Mouse (Mus musculus) heart, postnatal 0 days (tissue): Measurements from ENCODE around the gene Hipk2. TPM values are rescaled to one million over a fixed set of nuclear protein-coding genes. Genes with fewer than 3 reads are reported as not detected.

Experiments
- ATAC-seq: fragments of 200-750 bp; cut with Nextera tagmentation; 2 replicates; pipeline ENCODE4 v1.8.0; 2017; ENCODE audit warnings: low read depth, moderate number of reproducible peaks, moderate library complexity; ENCODE audit not compliant: insufficient read depth
- DNase-seq: peaks from one replicate; pipeline ENCODE4 v3.0.0-alpha.2; 2016; ENCODE audit warnings: low spot score
- H3K27ac ChIP-seq: fragments of 300-500 bp; sonication (generic); 2 replicates; pipeline ENCODE4 v1.5.1; 2014; ENCODE audit warnings: low read depth, mild to moderate bottlenecking
- H3K27me3 ChIP-seq: fragments of 300-500 bp; sonication (generic); 2 replicates; pipeline ENCODE4 v1.6.1; 2014; ENCODE audit warnings: low read length, mixed read lengths; ENCODE audit not compliant: control insufficient read depth, insufficient read depth
- H3K36me3 ChIP-seq: fragments of 300-500 bp; sonication (generic); replicated peaks from 2 replicates; pipeline ENCODE4 v1.6.1; 2014; ENCODE audit warnings: low read length, mixed read lengths; ENCODE audit not compliant: control insufficient read depth, insufficient read depth
- H3K4me1 ChIP-seq: fragments of 300-500 bp; sonication (generic); 2 replicates; pipeline ENCODE4 v1.6.1; 2014; ENCODE audit warnings: antibody characterized with exemption; ENCODE audit not compliant: control insufficient read depth, insufficient read depth
- H3K4me2 ChIP-seq: fragments of 300-500 bp; sonication (generic); 2 replicates; pipeline ENCODE4 v1.6.1; 2014; ENCODE audit warnings: low read depth, mild to moderate bottlenecking, low read length, moderate library complexity
- H3K4me3 ChIP-seq: fragments of 300-500 bp; sonication (generic); 2 replicates; pipeline ENCODE4 v1.5.1; 2014; ENCODE audit warnings: low read depth, low read length
- H3K9ac ChIP-seq: fragments of 300-500 bp; sonication (generic); replicated peaks from 2 replicates; pipeline ENCODE4 v1.6.1; 2014; ENCODE audit warnings: low read depth, low read length, mixed read lengths
- H3K9me3 ChIP-seq: fragments of 300-500 bp; sonication (generic); replicated peaks from 2 replicates; pipeline ENCODE4 v1.6.1; 2016; ENCODE audit warnings: low read length; ENCODE audit not compliant: control insufficient read depth
- CTCF ChIP-seq: IDR thresholded peaks from 2 replicates; pipeline ENCODE4 v1.5.1; 2016; ENCODE audit warnings: antibody characterized with exemption, control low read depth, low read depth
- EP300 ChIP-seq: IDR thresholded peaks from 2 replicates; pipeline ENCODE4 v1.6.1; 2016; ENCODE audit warnings: antibody characterized with exemption, low read depth
- WGBS: fragments of 180-500 bp; shearing (Covaris S2); extraction: QIAGEN DNeasy Blood & Tissue Kit; methylation state at CpG from one replicate; pipeline ENCODE4 v1.1.7; 2014; 5-methylcytosine and 5-hydroxymethylcytosine counted together
- polyA plus RNA-seq: library from polyadenylated mRNA; unstranded; fragments of >200 nt; fragmentation: Nextera tagmentation; extraction: Ambion mirVana; gene quantifications from 2 replicates; pipeline ENCODE4 v1.2.1, GENCODE M21; 2015
- total RNA-seq: library from RNA; depleted of rRNA; stranded (reverse); fragments of >200 nt; gene quantifications from 2 replicates; pipeline ENCODE4 v1.2.3, GENCODE M21; 2014; ENCODE audit warnings: low replicate concordance

The Hipk2 gene
- total and polyA plus RNA-seq, 2 experiments from 2014 or later: 9.8 to 45.0 TPM

DNA sequence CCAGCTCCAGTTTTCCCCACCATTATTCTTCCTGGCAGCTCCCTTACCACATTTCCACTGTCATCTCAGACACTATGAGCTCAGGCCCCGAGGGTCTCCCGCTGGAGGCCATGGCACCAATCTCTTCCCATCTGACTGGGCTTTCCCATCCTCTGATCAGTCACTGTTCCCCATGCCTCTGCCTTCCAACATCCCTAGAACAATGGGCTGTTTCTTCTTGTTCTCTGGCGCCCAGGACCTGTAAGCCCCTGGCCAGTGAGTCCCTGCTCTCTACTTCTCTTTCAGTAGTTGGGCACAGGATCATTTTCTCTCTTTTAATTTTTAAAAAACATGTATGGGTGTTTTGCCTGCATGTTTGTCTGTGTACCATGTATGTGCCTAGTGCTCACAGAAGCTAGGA lies 143.3 kb downstream of the Hipk2 start:
- no peaks in the 10 kb centered on the region for H3K9me3 ChIP-seq
- H3K9ac ChIP-seq: no peak overlapping the region
- peaks cover 51% of the 10 kb centered on the region for H3K36me3 ChIP-seq
- H3K4me3 ChIP-seq: no peak overlapping the region
- no peaks in the 10 kb centered on the region for H3K27me3 ChIP-seq
- no peak for DNase-seq
- H3K4me1 ChIP-seq: no peaks in the 10 kb centered on the region
- no peak overlapping the region for H3K27ac ChIP-seq
- TF ChIP-seq EP300 (no peak), CTCF (no peak)
- H3K4me2 ChIP-seq: no peak overlapping the region
- no peak for ATAC-seq
- WGBS: 82% methylated on average over 3 of the region's 3 CpGs

DNA sequence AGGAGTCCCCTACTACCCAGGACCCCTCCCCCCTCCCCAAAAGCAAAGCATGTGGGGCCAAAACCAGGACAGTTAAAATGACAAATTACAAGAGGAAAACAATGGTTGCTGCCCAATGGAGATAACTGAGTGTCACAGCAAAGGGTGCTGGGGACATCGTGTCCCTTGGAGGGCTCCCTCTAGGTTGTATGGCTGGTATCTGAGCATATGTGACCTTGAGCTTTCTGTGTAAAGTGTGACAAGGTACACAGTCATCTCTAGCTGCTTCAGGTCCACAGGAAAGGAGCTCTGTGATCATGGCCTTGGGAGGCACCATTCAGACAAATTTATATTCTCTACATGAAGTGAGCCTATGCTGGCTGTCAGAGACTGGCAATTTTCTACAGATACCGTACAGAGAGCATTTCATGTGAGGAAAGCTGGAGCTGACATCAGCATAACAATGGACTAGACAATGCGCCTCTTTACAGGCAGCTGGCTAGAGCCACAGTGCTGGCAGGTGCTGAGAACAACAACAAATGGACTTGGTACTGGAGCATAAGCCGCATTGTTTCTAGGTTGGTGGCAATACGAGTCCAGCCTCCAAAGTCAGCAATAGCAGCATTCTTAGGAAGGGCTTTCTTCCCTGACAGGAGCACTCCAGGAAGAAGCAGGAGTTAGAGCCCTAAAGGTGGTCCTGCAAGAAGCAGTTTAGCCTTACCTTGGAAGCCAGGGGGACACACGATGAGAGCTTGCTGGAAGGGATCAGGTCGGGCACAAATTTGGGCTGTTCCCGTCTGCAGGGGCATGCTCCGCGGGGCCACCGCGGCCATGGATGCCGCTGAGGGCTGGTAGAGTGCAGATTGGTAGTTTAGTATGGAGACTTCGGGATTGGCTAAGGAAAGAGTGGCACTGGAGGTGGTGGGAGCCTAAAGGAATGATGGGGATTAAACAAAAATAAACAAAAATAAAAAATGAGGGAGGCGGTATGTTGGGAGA lies 145.5 kb downstream of the Hipk2 start:
- 83% methylated on average over 15 of the region's 15 CpGs for WGBS
- H3K4me2 ChIP-seq: no peak overlapping the region
- no peaks in the 10 kb centered on the region for H3K27me3 ChIP-seq
- ATAC-seq (peak; percentile 62; the same call in 1 of the 2 replicates), DNase-seq (no peak)
- H3K36me3 ChIP-seq: peaks cover 48% of the 10 kb centered on the region
- no peak overlapping the region for H3K4me3 ChIP-seq
- no peaks in the 10 kb centered on the region for H3K9me3 ChIP-seq
- no peaks in the 10 kb centered on the region for H3K4me1 ChIP-seq
- H3K9ac ChIP-seq: no peak overlapping the region
- H3K27ac ChIP-seq: no peak overlapping the region
- TF ChIP-seq CTCF (no peak), EP300 (no peak)

DNA sequence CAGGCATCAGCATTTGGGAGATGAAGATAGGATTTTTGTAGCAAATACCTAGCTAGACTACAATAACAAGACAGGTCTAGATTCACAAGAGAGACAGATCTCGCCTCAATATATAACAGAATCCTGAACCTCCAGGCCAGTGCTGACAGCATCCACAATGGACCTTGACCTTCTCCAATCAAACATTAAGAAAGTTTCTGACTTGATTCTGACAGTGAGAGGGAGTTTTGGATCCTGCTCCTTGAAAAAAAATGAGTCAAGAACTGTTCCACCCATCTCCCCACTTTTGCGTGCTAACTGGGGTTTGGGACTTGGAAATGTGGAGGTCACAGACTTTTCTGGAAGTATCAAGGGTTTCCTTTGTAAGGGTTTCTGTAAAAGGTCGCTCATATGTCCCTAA lies 150.4 kb downstream of the Hipk2 start:
- no peaks in the 10 kb centered on the region for H3K4me1 ChIP-seq
- no peak overlapping the region for H3K4me3 ChIP-seq
- ATAC-seq (no peak), DNase-seq (no peak)
- H3K36me3 ChIP-seq: peaks cover 30% of the 10 kb centered on the region
- TF ChIP-seq CTCF (no peak), EP300 (no peak)
- H3K9me3 ChIP-seq: no peaks in the 10 kb centered on the region
- H3K9ac ChIP-seq: no peak overlapping the region
- no peaks in the 10 kb centered on the region for H3K27me3 ChIP-seq
- 86% methylated on average over 3 of the region's 3 CpGs for WGBS
- H3K4me2 ChIP-seq: no peak overlapping the region
- no peak overlapping the region for H3K27ac ChIP-seq

DNA sequence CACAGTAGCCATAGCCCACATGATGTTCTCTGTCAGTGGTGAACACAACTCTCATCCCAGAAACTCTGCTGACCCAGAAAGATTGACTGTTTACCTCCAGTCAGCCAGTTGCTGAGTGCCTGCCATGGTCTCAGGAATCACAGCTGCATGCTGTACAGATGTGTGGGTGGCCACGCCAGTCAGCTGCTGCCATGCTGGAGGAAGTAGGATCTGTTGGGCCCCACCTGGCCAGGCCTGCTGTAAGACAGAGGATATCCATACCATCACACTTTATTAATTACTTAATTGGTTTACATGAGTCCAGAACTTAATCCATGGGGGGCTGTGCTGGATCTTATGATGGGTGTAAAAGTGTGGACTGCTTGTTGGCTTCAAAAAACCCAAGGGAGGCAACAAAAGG lies 154.6 kb downstream of the Hipk2 start:
- TF ChIP-seq EP300 (no peak), CTCF (no peak)
- Histone ChIP-seq H3K36me3 (peaks cover 50% of the 10 kb centered on the region), H3K27me3 (no peaks in the 10 kb centered on the region), H3K4me3 (no peak overlapping the region), H3K4me2 (no peak overlapping the region), H3K27ac (no peak overlapping the region), H3K9me3 (no peaks in the 10 kb centered on the region), H3K4me1 (no peaks in the 10 kb centered on the region), H3K9ac (no peak overlapping the region)
- no peak for DNase-seq
- ATAC-seq: no peak
- WGBS: 89% methylated on average over 1 of the region's 1 CpGs

- no peaks in the 10 kb centered on the region for H3K27me3 ChIP-seq
- no peak overlapping the region for H3K4me2 ChIP-seq
- no peaks in the 10 kb centered on the region for H3K9me3 ChIP-seq
- H3K9ac ChIP-seq: no peak overlapping the region
- H3K36me3 ChIP-seq: peaks cover 69% of the 10 kb centered on the region
- no peak overlapping the region for H3K27ac ChIP-seq
- H3K4me3 ChIP-seq: no peak overlapping the region
- TF ChIP-seq CTCF (no peak), EP300 (no peak)
- H3K4me1 ChIP-seq: peaks cover 5% of the 10 kb centered on the region; the same call in 1 of the 2 replicates
- 90% methylated on average over 6 of the region's 6 CpGs for WGBS
- ATAC-seq (no peak), DNase-seq (no peak)
Observed at GRCm38 (mm10) chr6:38719229-38719628, 156.7 kb downstream of the Hipk2 start.

DNA sequence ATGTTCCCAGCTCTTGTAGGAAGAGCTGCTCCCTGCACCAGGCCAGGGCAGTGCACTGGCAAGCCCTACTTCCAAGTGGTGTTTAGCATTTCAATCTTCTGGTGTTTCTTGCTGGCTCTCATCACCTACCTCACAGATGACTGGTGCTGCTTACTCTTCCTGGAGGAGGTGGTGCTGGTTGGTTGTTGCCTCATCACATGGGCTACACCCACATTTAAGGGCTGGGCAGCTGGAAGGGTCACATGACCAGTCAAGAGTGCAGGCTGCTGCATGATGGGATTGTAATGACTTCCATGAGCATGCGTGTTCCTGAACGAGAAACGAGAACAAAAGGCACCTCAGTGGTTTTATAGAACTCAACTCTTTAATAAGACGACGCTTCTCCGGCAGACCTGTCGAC lies 157.3 kb downstream of the Hipk2 start:
- DNase-seq: no peak
- Histone ChIP-seq H3K4me2 (no peak overlapping the region), H3K36me3 (peaks cover 73% of the 10 kb centered on the region), H3K4me1 (peaks cover 9% of the 10 kb centered on the region; the same call in 1 of the 2 replicates), H3K27me3 (no peaks in the 10 kb centered on the region), H3K4me3 (no peak overlapping the region), H3K9ac (no peak overlapping the region), H3K9me3 (no peaks in the 10 kb centered on the region), H3K27ac (no peak overlapping the region)
- 89% methylated on average over 7 of the region's 7 CpGs for WGBS
- ATAC-seq: no peak
- TF ChIP-seq EP300: no peak
- TF ChIP-seq CTCF: no peak
